Mouse (Mus musculus) hindbrain, embryonic 11.5 days (tissue): ENCODE results near the gene Crabp2. TPM values are rescaled to one million over a fixed set of nuclear protein-coding genes. Genes with fewer than 3 reads are reported as not detected.

Source experiments
- ATAC-seq: fragments of 200-750 bp; cut with Nextera tagmentation; 2 replicates; pipeline ENCODE4 v1.8.0; 2017; ENCODE audit warnings: mild to moderate bottlenecking, moderate TSS enrichment, moderate library complexity; ENCODE audit not compliant: low FRiP score
- DNase-seq: peaks from one replicate; pipeline ENCODE4 v3.0.0-alpha.2; 2015; ENCODE audit warnings: low spot score
- H3K27ac ChIP-seq: fragments of 300-500 bp; sonication (generic); 2 replicates; pipeline ENCODE4 v1.5.1; 2014; ENCODE audit warnings: mild to moderate bottlenecking, low read depth, low read length
- H3K27me3 ChIP-seq: fragments of 300-500 bp; sonication (generic); 2 replicates; pipeline ENCODE4 v1.6.1; 2014; ENCODE audit warnings: mild to moderate bottlenecking, low read length, moderate library complexity, mixed read lengths; ENCODE audit not compliant: control insufficient read depth, insufficient read depth
- H3K36me3 ChIP-seq: fragments of 300-500 bp; sonication (generic); 2 replicates; pipeline ENCODE4 v1.6.1; 2014; ENCODE audit warnings: mild to moderate bottlenecking, low read length, moderate library complexity, mixed read lengths; ENCODE audit not compliant: control insufficient read depth, insufficient read depth
- H3K4me1 ChIP-seq: fragments of 300-500 bp; sonication (generic); replicated peaks from 2 replicates; pipeline ENCODE4 v1.6.1; 2014; ENCODE audit warnings: low read length, mixed read lengths; ENCODE audit not compliant: control insufficient read depth, insufficient read depth
- H3K4me2 ChIP-seq: fragments of 300-500 bp; sonication (generic); replicated peaks from 2 replicates; pipeline ENCODE4 v1.6.1; 2014; ENCODE audit warnings: mild to moderate bottlenecking, low read depth, low read length
- H3K4me3 ChIP-seq: fragments of 300-500 bp; sonication (generic); 2 replicates; pipeline ENCODE4 v1.5.1; 2014; ENCODE audit warnings: low read depth, low read length
- H3K9ac ChIP-seq: fragments of 300-500 bp; sonication (generic); 2 replicates; pipeline ENCODE4 v1.6.1; 2014; ENCODE audit warnings: low read depth, low read length
- H3K9me3 ChIP-seq: fragments of 300-500 bp; sonication (generic); 2 replicates; pipeline ENCODE4 v1.6.1; 2016; ENCODE audit warnings: low read length; ENCODE audit not compliant: control insufficient read depth
- WGBS: fragments of 180-500 bp; shearing (Covaris S2); extraction: QIAGEN DNeasy Blood & Tissue Kit; methylation state at CpG from one replicate; pipeline ENCODE4 v1.1.7; 2014; 5-methylcytosine and 5-hydroxymethylcytosine counted together
- polyA plus RNA-seq: library from polyadenylated mRNA; unstranded; fragments of >200 nt; fragmentation: Nextera tagmentation; extraction: Ambion mirVana; gene quantifications from 2 replicates; pipeline ENCODE4 v1.2.1, GENCODE M21; 2014

Crabp2 gene
- polyA plus RNA-seq, 1 experiment from 2014 or later, result 794 TPM

- H3K4me2 ChIP-seq, result peak overlapping the region; percentile 87
- H3K27ac ChIP-seq, result no peak overlapping the region
- H3K27me3 ChIP-seq, result peaks cover 69% of the 10 kb centered on the region
- WGBS, result 12% methylated on average over 11 of the region's 11 CpGs
- no peak for DNase-seq
- H3K9ac ChIP-seq, result no peak overlapping the region
- H3K36me3 ChIP-seq, result no peaks in the 10 kb centered on the region
- no peaks in the 10 kb centered on the region for H3K9me3 ChIP-seq
- 0 out of 2 replicates have a peak overlapping the region, but pooled peaks have one; percentile 38 for H3K4me3 ChIP-seq
- no peak for ATAC-seq
- H3K4me1 ChIP-seq, result peaks cover 12% of the 10 kb centered on the region
Measured at GRCm38 (mm10) chr3:88000816-88001595, 52.5 kb downstream of the Crabp2 start.

GRCm38 (mm10) chr3:88002291-88002976 lies 54.0 kb downstream of the Crabp2 start:
- Histone ChIP-seq H3K9me3 (no peaks in the 10 kb centered on the region), H3K36me3 (no peaks in the 10 kb centered on the region), H3K4me3 (no peak overlapping the region), H3K9ac (no peak overlapping the region), H3K27ac (no peak overlapping the region), H3K4me2 (no peak overlapping the region), H3K27me3 (peaks cover 55% of the 10 kb centered on the region), H3K4me1 (peaks cover 8% of the 10 kb centered on the region)
- ATAC-seq (no peak), DNase-seq (no peak)
- WGBS, result 7% methylated on average over 17 of the region's 17 CpGs

Other genes starting within 250 kb of the Crabp2 start
- 0.40 and 0.83 TPM in 2 replicates for gene Lrrc71, start 200.0 kb upstream of the Crabp2 start, polyA plus RNA-seq
- 6.7 and 8.5 TPM in 2 replicates for gene Ntrk1, start 153.5 kb upstream of the Crabp2 start, polyA plus RNA-seq
- gene Insrr, start 151.7 kb upstream of the Crabp2 start, polyA plus RNA-seq, result 0.36 and 0.83 TPM in 2 replicates
- 8.6 and 10.1 TPM in 2 replicates for gene Pear1, start 124.4 kb upstream of the Crabp2 start, polyA plus RNA-seq
- gene Sh2d2a, start 101.9 kb upstream of the Crabp2 start, polyA plus RNA-seq, result not detected in 2 replicates
- gene Prcc, start 63.1 kb upstream of the Crabp2 start, polyA plus RNA-seq, result 17.6 and 18.6 TPM in 2 replicates
- gene Hdgf, start 42.3 kb upstream of the Crabp2 start, polyA plus RNA-seq, result 202 and 246 TPM in 2 replicates
- gene Mrpl24, start 29.2 kb upstream of the Crabp2 start, polyA plus RNA-seq, result 78.4 and 83.6 TPM in 2 replicates
- 42.5 and 55.2 TPM in 2 replicates for gene Isg20l2, start 18.4 kb upstream of the Crabp2 start, polyA plus RNA-seq
- gene Rrnad1, start 17.9 kb upstream of the Crabp2 start, polyA plus RNA-seq, result 13.7 and 17.9 TPM in 2 replicates
- gene Nes, start 22.4 kb downstream of the Crabp2 start, polyA plus RNA-seq, result 71.6 and 87.9 TPM in 2 replicates
- gene Bcan, start 51.6 kb downstream of the Crabp2 start, polyA plus RNA-seq, result 0.21 and 0.82 TPM in 2 replicates
- gene Hapln2, start 78.9 kb downstream of the Crabp2 start, polyA plus RNA-seq, result not detected in 2 replicates
- 34.4 and 37.4 TPM in 2 replicates for gene Gpatch4, start 94.4 kb downstream of the Crabp2 start, polyA plus RNA-seq
- 133 and 138 TPM in 2 replicates for gene Naxe, start 109.8 kb downstream of the Crabp2 start, polyA plus RNA-seq
- gene Ttc24, start 129.6 kb downstream of the Crabp2 start, polyA plus RNA-seq, result not detected in 2 replicates
- gene Iqgap3, start 133.3 kb downstream of the Crabp2 start, polyA plus RNA-seq, result 10.5 and 13.5 TPM in 2 replicates
- gene Mef2d, start 193.7 kb downstream of the Crabp2 start, polyA plus RNA-seq, result 12.0 and 12.3 TPM in 2 replicates